ENCODE assay signal across 1 mouse cellular context in genomic region chr6:70831179-70831839, GRCm38 (mm10).
TF ChIP-seq lines count a peak whose summit lies in the region.

No protein-coding gene starts in this region.

TF ChIP-seq in CH12.LX, 34 proteins besides CTCF, POLR2A, EP300 and RAD21 (continued from another document):
- TF ChIP-seq ELF1 (IDR thresholded peaks at IDR 0.05; ENCODE audit: low read depth, low read length): 0 out of 2 replicates have a peak, but pooled peaks have one; percentile 1
- no peak for TF ChIP-seq SMC3 (IDR thresholded peaks at IDR 0.05; ENCODE audit: low read depth, low read length)
- TF ChIP-seq USF2 (conservative IDR thresholded peaks at IDR 0.05; ENCODE audit: low read depth, low read length): no peak
- TF ChIP-seq TCF12 (IDR thresholded peaks at IDR 0.05; ENCODE audit: low read depth, low read length): peak; percentile 62; the same call in 1 of the 2 replicates
- TF ChIP-seq UBTF (IDR thresholded peaks at IDR 0.05; ENCODE audit: low read depth, low read length): no peak
- peak; percentile 91 for TF ChIP-seq IRF4 (IDR thresholded peaks at IDR 0.05; ENCODE audit: low read depth, low read length)
